11 mouse cellular contexts compared by ENCODE assay signal in the genomic region with DNA sequence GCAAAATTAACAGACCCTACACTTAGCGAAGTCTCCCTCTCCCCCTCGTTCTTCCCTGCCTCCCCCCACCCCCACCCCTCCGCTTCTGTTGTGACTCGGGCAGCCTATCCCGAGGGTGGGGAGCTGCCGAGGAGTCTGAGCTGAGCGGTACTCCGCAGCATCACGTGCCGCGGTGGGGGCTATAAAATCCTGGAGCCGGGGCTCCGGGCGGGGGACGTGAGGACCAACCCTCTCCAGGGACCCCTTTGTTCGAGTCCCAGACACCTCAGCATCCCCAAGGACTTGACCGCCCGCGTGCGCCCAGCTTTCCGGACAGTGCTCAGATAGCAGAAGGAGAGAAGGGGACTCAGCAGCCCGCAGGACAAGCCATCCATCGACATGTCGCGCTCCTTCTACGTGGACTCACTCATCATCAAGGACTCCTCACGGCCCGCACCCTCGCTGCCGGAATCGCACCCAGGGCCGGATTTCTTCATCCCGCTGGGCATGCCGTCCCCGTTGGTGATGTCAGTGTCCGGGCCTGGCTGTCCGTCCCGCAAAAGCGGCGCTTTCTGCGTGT. TPM values are rescaled to one million over a fixed set of nuclear protein-coding genes. Genes with fewer than 3 reads are reported as not detected.
DNase-seq lines count a peak whose midpoint lies in the region; ATAC-seq and TF ChIP-seq lines count a peak whose summit lies in the region.
"Had no signal": no experiment of that assay in that cellular context is flagged by ENCODE, and none has a peak within 500 bp of the region (broad histone marks: within the 10 kb centered on the region; RNA-seq: fewer than 3 reads in every experiment).

A gene (plus strand): TSS at position 219 of the 559 bp plus-strand sequence.

- H3K9ac ChIP-seq in heart, embryonic 13.5 days = no peak within 1 kb of the TSS
- H3K9ac ChIP-seq in forebrain, postnatal 0 days = peak within 1 kb of the TSS; percentile 55
- no peak within 1 kb of the TSS for H3K9ac ChIP-seq in midbrain, embryonic 12.5 days (replicated peaks)

- H3K27ac ChIP-seq in heart, embryonic 13.5 days (replicated peaks) = no peak within 1 kb of the TSS
- H3K27ac ChIP-seq in forebrain, postnatal 0 days (ENCODE audit: low read depth, low read length) = no peak within 1 kb of the TSS
- H3K27ac ChIP-seq in midbrain, embryonic 12.5 days (replicated peaks) = no peak within 1 kb of the TSS

- H3K4me2 ChIP-seq in heart, embryonic 13.5 days = peak within 1 kb of the TSS; percentile 61
- peak within 1 kb of the TSS; percentile 59 for H3K4me2 ChIP-seq in forebrain, postnatal 0 days (ENCODE audit: low read depth)
- peak within 1 kb of the TSS; percentile 41 for H3K4me2 ChIP-seq in midbrain, embryonic 12.5 days (replicated peaks)

- peak within 1 kb of the TSS; percentile 43 for H3K4me3 ChIP-seq in heart, embryonic 13.5 days
- H3K4me3 ChIP-seq in forebrain, postnatal 0 days (ENCODE audit: low read depth, low read length) = peak within 1 kb of the TSS; percentile 38
- peak within 1 kb of the TSS; percentile 31 for H3K4me3 ChIP-seq in midbrain, embryonic 12.5 days
- H3K4me3 ChIP-seq: megakaryocyte, embryonic 14.5 days had no signal

- no peak for DNase-seq in heart, postnatal 36 days
- DNase-seq in R1 (ENCODE audit: low read depth, low spot score) = peak; percentile 41
- DNase-seq in forebrain, postnatal 0 days = peak; percentile 46
- no peak for DNase-seq in frontal cortex, postnatal 14 days (ENCODE audit: low spot score in 2 of 2)
- no peak for DNase-seq in lung, postnatal 10 days
- DNase-seq: thymus, adult 2 months had no signal

- H3K27me3 ChIP-seq in heart, embryonic 13.5 days (replicated peaks) = peaks cover 99% of the 10 kb centered on the region
- peaks cover 80% of the 10 kb centered on the region for H3K27me3 ChIP-seq in forebrain, postnatal 0 days (ENCODE audit: insufficient read depth, low read length)
- H3K27me3 ChIP-seq in midbrain, embryonic 12.5 days = peaks cover 96% of the 10 kb centered on the region

- WGBS in heart, embryonic 13.5 days = 0% methylated on average over 41 of the region's 41 CpGs
- whole genome bisulfite sequencing in forebrain, postnatal 0 days = 1% methylated on average over 39 of the region's 41 CpGs
- 1% methylated on average over 36 of the region's 41 CpGs for WGBS in midbrain, embryonic 12.5 days

- no peak for ATAC-seq in heart, embryonic 13.5 days (ENCODE audit: extremely low read depth, insufficient number of reproducible peaks, low FRiP score, low TSS enrichment)
- ATAC-seq in forebrain, postnatal 0 days = peak; percentile 76
- peak; percentile 56 for ATAC-seq in midbrain, embryonic 12.5 days (ENCODE audit: low FRiP score, low read depth)
- no peak for ATAC-seq in activated CD4-positive, CD25-positive, alpha-beta regulatory T cell, adult 4 months

- no peaks in the 10 kb centered on the region for H3K36me3 ChIP-seq in heart, embryonic 13.5 days
- H3K36me3 ChIP-seq in forebrain, postnatal 0 days (ENCODE audit: insufficient read depth) = no peaks in the 10 kb centered on the region
- H3K36me3 ChIP-seq in midbrain, embryonic 12.5 days = no peaks in the 10 kb centered on the region

- no peak for TF ChIP-seq CTCF in forebrain, postnatal 0 days (IDR thresholded peaks at IDR 0.05; ENCODE audit: low read depth)

- H3K4me1 ChIP-seq in heart, embryonic 13.5 days = peaks cover 18% of the 10 kb centered on the region
- 0 out of 2 replicates have a peak, but pooled peaks cover 7% of the 10 kb centered on the region for H3K4me1 ChIP-seq in forebrain, postnatal 0 days (ENCODE audit: insufficient read depth)
- peaks cover 44% of the 10 kb centered on the region for H3K4me1 ChIP-seq in midbrain, embryonic 12.5 days

- no peaks in the 10 kb centered on the region for H3K9me3 ChIP-seq in heart, embryonic 13.5 days
- H3K9me3 ChIP-seq in forebrain, postnatal 0 days (ENCODE audit: low read length) = no peaks in the 10 kb centered on the region
- H3K9me3 ChIP-seq in midbrain, embryonic 12.5 days = no peaks in the 10 kb centered on the region

- intact Hi-C loops in heart, postnatal 36 days (cut with DNase I) = no loop called here

RNA-seq across cellular contexts. Expression of the gene that starts here (rescaled TPM):
- not detected in 2 replicates for polyA plus RNA-seq in heart, embryonic 13.5 days (2015; fragmentation: Nextera tagmentation; extraction: Ambion mirVana)
- total RNA-seq in heart, postnatal 36 days (2021) = not detected
- total RNA-seq in forebrain, postnatal 0 days (2014; rRNA removed) = 1.5 TPM in 2 replicates
- 1.5 and 1.7 TPM in 2 replicates for polyA plus RNA-seq in forebrain, postnatal 0 days (2015; fragmentation: Nextera tagmentation; extraction: Ambion mirVana)
- 3.6 TPM in 2 replicates for polyA plus RNA-seq in midbrain, embryonic 12.5 days (2016; fragmentation: Nextera tagmentation; extraction: Ambion mirVana)
- not detected for polyA plus RNA-seq in activated CD4-positive, CD25-positive, alpha-beta regulatory T cell, adult 4 months (2017; shearing (Covaris generic))
- total RNA-seq: hematopoietic stem cell, adult 5-6 weeks had no signal
- polyA plus RNA-seq: thymus, adult 2 months had no signal

Comparison
In these comparisons a context has a peak if more than half of its experiments do, and no peak if none do; other contexts are left out.
1. ATAC-seq: peak in forebrain, postnatal 0 days (single experiment) and midbrain, embryonic 12.5 days (single experiment); none in heart, embryonic 13.5 days (single experiment) and activated CD4-positive, CD25-positive, alpha-beta regulatory T cell, adult 4 months (single experiment).
2. DNase-seq: peak in R1 (single experiment) and forebrain, postnatal 0 days (single experiment); none in heart, postnatal 36 days (0 of 2), frontal cortex, postnatal 14 days (0 of 2) and lung, postnatal 10 days (single experiment).
3. Peak in every context shown above with its lines, with median percentiles within 50 percentile points of each other: H3K4me2 ChIP-seq and H3K4me3 ChIP-seq.